Mouse (Mus musculus) bone marrow macrophage, adult 2 months (primary cell): ENCODE data around the gene Fam155a. TPM values are rescaled to one million over a fixed set of nuclear protein-coding genes. Genes with fewer than 3 reads are reported as not detected.

Experiments used
- H3K27ac ChIP-seq: 2 replicates; pipeline ENCODE4 v1.5.1; 2012; ENCODE audit warnings: low read depth, low read length; ENCODE audit not compliant: insufficient read depth
- H3K4me1 ChIP-seq: 2 replicates; pipeline ENCODE4 v1.6.1; 2012; ENCODE audit warnings: low read length; ENCODE audit not compliant: control insufficient read depth, insufficient read depth
- H3K4me3 ChIP-seq: 2 replicates; pipeline ENCODE4 v1.5.1; 2012; ENCODE audit warnings: mild to moderate bottlenecking, low read length, moderate library complexity; ENCODE audit not compliant: insufficient read depth
- CTCF ChIP-seq: IDR thresholded peaks from 2 replicates; pipeline ENCODE4 v1.5.1; 2012; ENCODE audit warnings: low read depth, mild to moderate bottlenecking, low read length, moderate library complexity
- POLR2A ChIP-seq: IDR thresholded peaks from 2 replicates; pipeline ENCODE4 v1.6.1; 2012; ENCODE audit warnings: mild to moderate bottlenecking, low read depth, low read length, borderline replicate concordance
- polyA plus RNA-seq: library from polyadenylated mRNA; stranded (reverse); fragments of >200 nt; gene quantifications from 2 replicates; pipeline ENCODE4 v1.2.4, GENCODE M21; 2012; ENCODE audit not compliant: missing spikeins, insufficient read depth, insufficient read length

Fam155a gene
- polyA plus RNA-seq, 1 experiment, result not detected

DNA sequence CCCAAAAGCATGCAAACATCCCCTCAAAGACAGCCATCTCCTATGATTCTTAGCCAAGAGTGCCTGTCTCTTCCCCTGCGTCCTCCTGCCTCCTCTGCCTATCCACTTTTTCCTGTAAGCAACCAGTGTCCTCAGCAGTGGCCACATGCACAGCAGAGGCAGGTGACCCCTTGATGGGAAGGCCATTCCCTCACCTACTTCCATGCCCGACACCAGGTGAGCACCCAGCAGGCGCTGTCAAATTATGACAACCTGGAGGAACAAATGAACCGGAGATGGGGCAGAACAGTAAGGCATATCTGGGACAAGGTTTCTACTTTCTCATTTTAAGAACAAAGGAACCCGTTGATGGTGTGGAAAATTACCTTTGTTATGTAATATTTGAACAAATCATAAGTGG is 515.6 kb downstream of the Fam155a start:
- no peak overlapping the region for H3K27ac ChIP-seq
- no peak for TF ChIP-seq CTCF
- no peak overlapping the region for H3K4me3 ChIP-seq
- H3K4me1 ChIP-seq, result no peaks in the 10 kb centered on the region

DNA sequence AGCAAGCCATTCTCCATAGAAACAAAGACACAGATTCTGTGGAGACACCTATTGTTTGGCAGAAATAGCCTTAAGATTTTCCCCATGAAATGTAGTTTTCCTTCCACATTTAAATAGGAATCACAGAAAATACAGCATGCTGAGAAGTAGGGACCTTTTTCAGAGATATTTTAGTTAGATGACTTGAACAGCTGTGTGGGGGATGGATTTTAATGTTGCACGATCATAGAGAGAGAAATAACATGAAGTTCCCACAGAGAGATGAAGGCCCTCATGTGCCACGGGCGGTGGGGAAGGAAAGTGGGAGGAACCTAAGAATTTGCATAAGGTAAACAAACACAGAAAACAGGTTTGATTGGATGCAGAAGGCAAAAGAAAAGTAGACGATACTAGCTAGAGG is 518.0 kb downstream of the Fam155a start:
- Histone ChIP-seq H3K4me3 (no peak overlapping the region), H3K4me1 (no peaks in the 10 kb centered on the region), H3K27ac (no peak overlapping the region)
- no peak for TF ChIP-seq POLR2A
- TF ChIP-seq CTCF, result no peak

DNA sequence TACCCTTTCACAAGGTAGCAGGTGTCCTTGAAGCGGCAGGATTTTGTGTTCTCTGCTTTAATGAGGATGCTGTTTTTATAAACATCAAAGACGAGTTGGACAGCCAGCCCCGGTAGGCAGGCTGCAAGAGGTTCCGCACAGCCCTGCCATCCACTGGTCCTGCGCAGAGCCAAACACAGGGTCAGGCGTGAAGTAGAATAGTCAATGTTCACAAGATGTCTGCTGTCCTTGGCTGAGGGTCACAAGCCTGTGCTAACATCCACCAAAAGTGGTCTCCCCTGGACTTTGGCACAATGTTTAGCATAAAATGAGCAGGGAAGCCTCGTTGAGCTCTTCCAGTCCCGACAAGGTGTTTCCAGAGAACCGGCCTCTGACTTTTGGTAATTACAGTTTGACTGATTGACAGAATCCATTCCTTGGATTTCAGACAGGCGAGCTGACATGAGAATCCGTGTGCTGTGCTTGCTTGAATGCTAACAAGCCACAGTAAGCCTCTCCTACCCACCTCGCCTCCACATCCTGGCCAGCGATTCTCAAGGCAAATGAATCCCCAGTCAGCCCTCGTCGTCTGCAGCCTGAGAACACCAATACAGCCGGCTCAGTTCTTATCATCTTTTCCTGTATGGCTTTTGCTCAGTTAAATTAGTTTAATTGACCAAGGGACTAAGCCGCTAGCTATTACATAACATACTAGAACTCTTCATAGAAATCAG is 522.7 kb downstream of the Fam155a start:
- no peak overlapping the region for H3K4me3 ChIP-seq
- no peak overlapping the region for H3K27ac ChIP-seq
- no peak for TF ChIP-seq POLR2A
- no peak for TF ChIP-seq CTCF
- H3K4me1 ChIP-seq, result no peaks in the 10 kb centered on the region

DNA sequence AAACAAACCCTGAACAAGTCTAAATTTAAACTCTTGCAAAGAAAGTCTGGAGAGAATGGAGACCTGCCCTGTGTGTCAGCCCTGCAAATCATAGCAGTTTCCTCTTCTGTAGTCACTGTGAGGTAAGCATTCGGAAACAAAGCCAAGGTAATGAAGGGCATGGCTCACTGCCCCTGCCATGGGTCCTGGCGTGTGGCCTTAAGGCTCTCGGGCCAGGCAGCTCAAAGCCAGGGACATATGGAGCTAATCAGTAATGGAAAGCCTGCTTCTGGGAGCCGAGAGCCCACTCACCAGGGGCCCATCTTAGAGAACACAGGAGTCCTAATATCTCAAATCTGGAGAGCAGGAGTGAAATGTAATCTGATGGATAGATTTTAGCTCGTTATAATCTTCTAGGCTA is 525.0 kb downstream of the Fam155a start:
- Histone ChIP-seq H3K4me1 (no peaks in the 10 kb centered on the region), H3K4me3 (no peak overlapping the region), H3K27ac (no peak overlapping the region)
- TF ChIP-seq CTCF, result no peak
- TF ChIP-seq POLR2A, result no peak

DNA sequence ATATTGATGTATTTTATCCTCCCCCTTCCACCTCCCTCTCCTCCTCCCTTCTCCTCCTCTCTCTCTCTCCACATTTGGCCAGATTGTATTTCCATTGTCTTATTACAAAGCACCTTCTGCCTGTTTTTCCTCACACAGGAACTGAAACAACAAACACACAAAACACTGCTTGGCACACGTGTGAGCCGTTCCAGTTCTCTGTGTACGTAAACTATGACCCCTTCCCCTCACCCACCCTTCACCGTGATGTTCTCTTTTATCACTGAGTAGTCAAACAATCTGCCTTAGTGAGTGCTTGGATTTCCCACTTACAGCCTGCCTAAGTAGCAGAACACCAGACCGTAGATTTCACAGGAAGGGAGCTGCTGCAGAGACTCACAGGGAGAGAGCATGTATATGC is 530.0 kb downstream of the Fam155a start:
- TF ChIP-seq POLR2A (no peak), CTCF (no peak)
- Histone ChIP-seq H3K27ac (no peak overlapping the region), H3K4me3 (no peak overlapping the region), H3K4me1 (no peaks in the 10 kb centered on the region)

DNA sequence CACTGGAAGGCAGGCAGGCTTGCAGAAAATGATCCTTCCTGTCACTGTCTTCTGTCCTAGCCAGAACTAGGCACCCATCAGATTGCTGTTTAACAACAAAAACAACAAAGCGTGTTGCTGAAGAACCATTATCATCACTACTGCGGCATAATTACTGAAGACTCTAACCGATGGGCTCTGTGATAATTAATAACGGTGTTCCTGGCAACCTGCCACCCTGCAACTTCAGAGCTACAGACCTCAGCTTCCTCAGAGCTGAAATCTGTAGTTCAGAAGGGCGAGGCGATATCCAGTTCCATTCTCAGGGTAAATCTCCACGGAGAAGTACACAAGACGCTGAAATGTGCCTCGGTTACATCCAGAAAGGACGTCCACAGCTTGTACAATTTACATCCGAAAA is 531.2 kb downstream of the Fam155a start:
- Histone ChIP-seq H3K27ac (no peak overlapping the region), H3K4me1 (no peaks in the 10 kb centered on the region), H3K4me3 (no peak overlapping the region)
- TF ChIP-seq CTCF (no peak), POLR2A (no peak)

DNA sequence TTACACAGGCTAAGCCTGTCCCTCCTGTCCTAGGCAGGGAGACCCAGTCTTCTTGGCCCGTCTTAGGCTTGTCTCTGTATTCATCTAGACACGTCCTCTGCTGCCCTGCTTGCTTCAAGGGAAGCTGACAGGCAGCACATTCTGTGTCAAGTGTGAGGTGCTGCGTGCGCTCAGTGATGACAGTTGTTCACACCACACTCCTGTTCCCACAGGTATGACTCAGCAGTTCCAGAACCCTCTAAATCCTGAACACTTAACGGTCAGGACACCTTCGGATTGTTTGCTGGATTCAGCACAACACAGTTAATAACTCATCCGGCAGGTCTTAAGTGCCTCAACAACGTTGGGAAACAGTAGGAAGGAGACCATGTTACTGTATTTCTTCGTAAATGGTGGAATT is 532.0 kb downstream of the Fam155a start:
- Histone ChIP-seq H3K27ac (no peak overlapping the region), H3K4me3 (no peak overlapping the region), H3K4me1 (no peaks in the 10 kb centered on the region)
- no peak for TF ChIP-seq CTCF
- no peak for TF ChIP-seq POLR2A

DNA sequence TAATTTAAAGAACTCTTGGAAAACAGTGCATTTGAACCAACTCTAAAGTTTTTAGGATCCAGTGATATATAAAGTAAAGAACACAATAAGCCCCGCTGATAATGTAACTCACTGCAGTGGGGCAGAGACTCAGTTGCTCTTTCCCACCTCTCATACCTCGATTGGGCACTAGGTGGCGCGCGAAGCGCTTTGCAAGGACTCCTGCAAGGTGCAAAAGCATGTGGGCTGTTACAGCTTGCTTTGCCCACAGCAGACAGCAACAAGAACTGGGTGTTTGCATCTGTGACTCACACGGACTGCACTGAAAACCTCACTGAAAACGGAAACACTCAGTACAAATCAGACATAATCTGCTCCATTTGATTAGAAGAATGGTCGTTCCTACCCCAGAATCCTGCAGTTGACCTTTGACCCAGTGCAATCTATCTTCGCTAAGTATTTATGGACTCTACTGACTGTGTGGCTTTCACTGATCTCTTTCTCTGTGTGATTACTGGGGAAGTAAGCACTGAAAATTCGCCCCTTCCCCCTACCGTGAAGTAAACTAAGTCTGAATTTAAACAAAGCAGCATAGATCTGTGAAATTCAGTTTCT is 537.5 kb downstream of the Fam155a start:
- no peak overlapping the region for H3K27ac ChIP-seq
- H3K4me1 ChIP-seq, result no peaks in the 10 kb centered on the region
- H3K4me3 ChIP-seq, result no peak overlapping the region
- peak; percentile 75 for TF ChIP-seq CTCF
- TF ChIP-seq POLR2A, result no peak

DNA sequence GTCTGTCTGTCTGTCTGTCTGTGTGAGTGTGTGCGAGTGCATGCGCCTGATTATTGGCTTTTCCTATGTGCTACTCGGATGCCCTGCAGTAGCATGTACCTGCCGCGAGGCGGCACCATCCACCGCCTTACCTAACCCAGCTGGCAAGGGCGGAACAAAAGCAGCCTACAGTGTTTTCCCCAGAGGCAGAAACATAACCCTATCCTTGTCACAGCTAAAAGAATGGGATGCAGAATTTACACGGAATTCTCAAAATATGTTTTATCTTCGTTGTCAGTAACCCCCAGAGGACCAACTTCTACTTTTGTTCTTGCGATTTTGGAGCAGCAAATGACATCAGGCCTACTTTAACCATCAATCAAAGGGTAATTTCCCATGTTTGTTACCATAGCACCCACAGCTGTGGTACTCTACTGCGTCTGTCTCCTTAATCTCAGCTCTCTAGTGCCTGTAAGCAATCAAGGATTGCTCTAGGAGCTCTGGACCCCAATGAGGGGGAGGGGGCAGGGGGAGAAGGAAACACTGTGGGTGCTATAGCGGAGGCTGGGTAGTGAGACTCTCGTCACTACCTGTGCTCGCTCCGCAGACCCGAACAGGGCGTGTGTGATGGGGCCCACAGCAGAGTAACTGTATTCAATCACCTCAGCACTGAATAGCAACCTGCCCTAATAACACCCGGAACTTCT is 543.0 kb downstream of the Fam155a start:
- no peak overlapping the region for H3K27ac ChIP-seq
- H3K4me3 ChIP-seq, result no peak overlapping the region
- no peaks in the 10 kb centered on the region for H3K4me1 ChIP-seq
- TF ChIP-seq CTCF (peak; percentile 28; the same call in 1 of the 2 replicates), POLR2A (no peak)

DNA sequence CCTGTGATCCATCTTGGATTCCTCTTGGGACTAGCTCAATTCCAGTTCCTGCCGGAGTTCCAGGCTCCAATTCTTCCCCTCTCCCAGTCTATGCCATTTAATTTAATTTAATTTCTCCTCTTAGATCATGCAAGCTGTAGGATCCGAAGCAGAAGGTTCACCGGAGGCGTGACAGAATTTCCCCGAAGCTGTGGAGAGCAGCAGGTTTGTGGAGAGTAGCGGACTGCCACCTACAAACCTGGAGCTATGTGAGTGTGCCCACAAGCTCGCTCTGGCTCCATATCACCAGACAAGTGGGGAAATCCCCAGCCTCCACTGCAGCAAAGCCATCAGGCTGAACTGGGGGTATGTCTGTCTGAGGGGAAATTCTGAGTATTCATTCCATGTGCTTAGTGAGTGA is 544.2 kb downstream of the Fam155a start:
- Histone ChIP-seq H3K27ac (no peak overlapping the region), H3K4me3 (no peak overlapping the region), H3K4me1 (no peaks in the 10 kb centered on the region)
- TF ChIP-seq CTCF (no peak), POLR2A (no peak)

DNA sequence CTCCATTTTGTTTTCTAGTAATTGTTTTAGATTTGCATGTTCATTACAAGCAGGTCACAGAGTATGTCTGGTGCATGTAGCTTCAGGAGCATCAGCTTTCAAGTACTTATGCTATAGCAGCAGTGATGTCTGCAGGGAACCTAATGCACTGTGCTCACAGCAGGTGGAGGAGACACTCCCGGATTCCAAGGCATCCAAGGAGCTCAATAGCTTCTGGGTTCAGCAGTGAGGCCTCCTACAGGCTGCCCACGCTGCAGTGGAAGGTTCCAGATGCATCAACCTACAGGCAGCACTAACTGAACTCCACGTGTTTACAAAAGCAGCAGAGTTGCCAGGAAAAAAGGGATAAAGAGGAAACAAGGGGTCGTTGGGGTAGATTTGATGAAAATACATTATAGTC is 559.2 kb downstream of the Fam155a start:
- Histone ChIP-seq H3K4me3 (no peak overlapping the region), H3K4me1 (no peaks in the 10 kb centered on the region)
- TF ChIP-seq CTCF (no peak), POLR2A (no peak)

More for the DNA sequence above, 559.2 kb downstream of the Fam155a start:
- H3K27ac ChIP-seq, result no peak overlapping the region
